Mouse (Mus musculus): Measurements from ENCODE around the gene Exoc4.

GRCm38 (mm10) chr6:33892142-33892541 is 643.3 kb downstream of the Exoc4 start:
- TF ChIP-seq EP300 (IDR thresholded peaks at IDR 0.05; ENCODE audit: low read depth) (no peak), CTCF (IDR thresholded peaks at IDR 0.05; ENCODE audit: low read depth) (no peak)
